Mouse (Mus musculus) activated CD4-positive, CD25-positive, alpha-beta regulatory T cell, adult 4 months (primary cell): ENCODE results near the gene 1700092M07Rik. TPM values are rescaled to one million over a fixed set of nuclear protein-coding genes. Genes with fewer than 3 reads are reported as not detected.

Experiments used
- ATAC-seq: one replicate; pipeline ENCODE4 v1.8.0; 2017
- polyA plus RNA-seq, 2 experiments: library from polyadenylated mRNA; unstranded; fragments of 100-300 nt; shearing (Covaris generic); gene quantifications; one replicate each; pipeline ENCODE4 v1.2.1; 2017

1700092M07Rik gene
- not detected for polyA plus RNA-seq

- ATAC-seq: no peak
Observed at GRCm38 (mm10) chr19:8740603-8741002, at the start of gene 1700092M07Rik. 1700092M07Rik (plus strand) TSS chr19:8740718.

- ATAC-seq: no peak
Observed at GRCm38 (mm10) chr19:8691871-8692539, 48.5 kb upstream of the 1700092M07Rik start.

GRCm38 (mm10) chr19:8692740-8693139 is 47.8 kb upstream of the 1700092M07Rik start:
- no peak for ATAC-seq

- ATAC-seq: peak; percentile 40
Observed at GRCm38 (mm10) chr19:8695330-8695729, 45.2 kb upstream of the 1700092M07Rik start.

- no peak for ATAC-seq
Observed at GRCm38 (mm10) chr19:8699652-8700051, 40.9 kb upstream of the 1700092M07Rik start.

GRCm38 (mm10) chr19:8702458-8702857 is 38.1 kb upstream of the 1700092M07Rik start:
- ATAC-seq: no peak

DNA sequence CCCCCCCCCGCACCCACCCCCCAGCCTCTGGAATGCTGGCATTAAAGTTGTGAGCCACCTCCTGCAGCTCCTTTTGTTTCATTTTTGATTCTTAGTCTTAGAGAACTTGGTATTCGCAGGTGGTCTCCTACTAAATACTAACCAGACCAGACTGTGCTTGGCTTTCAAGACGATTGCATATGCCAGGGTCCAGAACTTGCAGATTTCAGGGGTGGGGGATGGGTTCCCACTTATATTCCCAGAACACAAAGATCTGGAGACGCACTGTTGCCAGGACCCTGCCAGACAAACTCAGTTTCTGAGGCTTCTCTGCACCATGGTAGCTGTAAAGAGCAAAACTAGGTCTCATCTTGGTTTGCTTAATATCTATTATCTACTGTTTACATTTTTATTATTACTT is 36.9 kb upstream of the 1700092M07Rik start:
- no peak for ATAC-seq

GRCm38 (mm10) chr19:8705026-8705708 is 35.4 kb upstream of the 1700092M07Rik start:
- no peak for ATAC-seq

- no peak for ATAC-seq
Observed at GRCm38 (mm10) chr19:8706132-8706667, 34.3 kb upstream of the 1700092M07Rik start.

DNA sequence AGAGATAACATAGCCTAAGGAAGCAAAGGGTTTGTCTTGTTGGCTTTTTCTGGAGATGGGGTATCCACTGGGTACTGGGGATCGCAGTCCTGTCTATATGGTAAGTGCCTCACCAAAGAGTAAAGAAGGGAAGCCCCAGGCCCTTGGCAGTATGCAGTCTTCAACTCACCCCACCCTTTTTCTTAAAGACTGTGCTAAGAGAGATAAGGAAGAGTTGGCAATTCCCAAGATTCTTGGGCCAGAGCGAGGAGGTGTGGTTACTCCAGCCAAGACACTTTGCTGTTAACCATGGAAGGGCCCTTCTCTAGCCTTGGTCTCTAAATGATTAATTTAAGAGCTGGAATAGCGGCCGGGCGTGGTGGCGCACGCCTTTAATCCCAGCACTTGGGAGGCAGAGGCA is 33.6 kb upstream of the 1700092M07Rik start:
- ATAC-seq: no peak

DNA sequence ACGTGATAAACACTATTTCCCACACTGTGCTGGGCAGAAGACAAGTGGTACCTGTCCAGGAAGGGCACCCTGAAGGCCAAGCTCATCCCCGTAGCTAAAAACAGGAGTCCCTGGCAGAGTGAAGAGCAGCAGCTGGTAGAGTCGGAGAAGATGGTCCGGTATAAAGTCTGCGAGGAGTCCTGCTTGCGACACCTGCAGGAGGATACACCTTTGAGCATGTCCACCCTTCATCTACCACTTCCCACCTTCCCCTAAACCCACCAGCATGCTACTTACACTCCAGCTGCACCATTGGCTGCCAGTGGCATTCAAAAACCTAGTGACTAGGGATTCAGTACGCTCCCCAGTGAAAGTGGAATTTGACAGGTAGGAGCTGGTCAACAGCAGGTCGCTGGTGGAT is 31.6 kb upstream of the 1700092M07Rik start:
- no peak for ATAC-seq

DNA sequence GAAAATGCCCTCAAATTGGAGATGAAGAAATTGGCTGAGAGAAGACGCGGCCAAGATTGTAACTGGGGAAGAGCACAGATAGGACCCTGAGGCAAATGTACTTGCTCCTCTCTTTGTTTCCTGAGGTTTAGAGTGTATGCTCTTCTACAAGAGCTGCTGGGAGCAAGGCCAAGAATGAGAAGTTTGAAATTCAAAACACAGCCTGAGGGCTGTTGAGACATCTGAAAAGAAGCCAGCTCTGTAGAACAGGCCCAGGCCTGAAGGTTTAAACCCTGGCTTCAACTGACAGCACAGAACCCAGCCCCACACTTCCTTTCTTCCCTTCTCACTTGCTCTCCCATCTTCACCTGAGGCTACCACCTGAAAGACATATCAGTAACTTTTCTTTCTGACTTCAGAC is 30.5 kb upstream of the 1700092M07Rik start:
- ATAC-seq: no peak

DNA sequence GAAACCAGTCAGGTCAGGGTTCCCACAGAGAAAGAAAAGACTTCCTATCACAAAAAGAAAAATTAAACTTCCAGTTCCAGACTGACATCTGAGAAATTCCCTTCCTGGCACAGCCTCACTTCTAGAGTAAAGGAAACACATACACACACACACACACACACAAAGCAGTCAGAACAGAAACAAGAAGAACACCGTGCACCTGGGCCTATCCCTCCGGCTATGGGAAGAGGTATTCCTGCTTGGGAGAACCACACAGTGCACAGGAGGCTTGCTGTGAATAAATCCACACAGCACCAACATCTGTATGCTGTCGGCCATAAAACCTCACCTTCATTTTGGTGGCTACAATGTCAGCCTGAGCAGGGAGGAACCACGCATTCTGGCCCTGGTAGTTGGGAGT is 29.0 kb upstream of the 1700092M07Rik start:
- ATAC-seq: no peak

DNA sequence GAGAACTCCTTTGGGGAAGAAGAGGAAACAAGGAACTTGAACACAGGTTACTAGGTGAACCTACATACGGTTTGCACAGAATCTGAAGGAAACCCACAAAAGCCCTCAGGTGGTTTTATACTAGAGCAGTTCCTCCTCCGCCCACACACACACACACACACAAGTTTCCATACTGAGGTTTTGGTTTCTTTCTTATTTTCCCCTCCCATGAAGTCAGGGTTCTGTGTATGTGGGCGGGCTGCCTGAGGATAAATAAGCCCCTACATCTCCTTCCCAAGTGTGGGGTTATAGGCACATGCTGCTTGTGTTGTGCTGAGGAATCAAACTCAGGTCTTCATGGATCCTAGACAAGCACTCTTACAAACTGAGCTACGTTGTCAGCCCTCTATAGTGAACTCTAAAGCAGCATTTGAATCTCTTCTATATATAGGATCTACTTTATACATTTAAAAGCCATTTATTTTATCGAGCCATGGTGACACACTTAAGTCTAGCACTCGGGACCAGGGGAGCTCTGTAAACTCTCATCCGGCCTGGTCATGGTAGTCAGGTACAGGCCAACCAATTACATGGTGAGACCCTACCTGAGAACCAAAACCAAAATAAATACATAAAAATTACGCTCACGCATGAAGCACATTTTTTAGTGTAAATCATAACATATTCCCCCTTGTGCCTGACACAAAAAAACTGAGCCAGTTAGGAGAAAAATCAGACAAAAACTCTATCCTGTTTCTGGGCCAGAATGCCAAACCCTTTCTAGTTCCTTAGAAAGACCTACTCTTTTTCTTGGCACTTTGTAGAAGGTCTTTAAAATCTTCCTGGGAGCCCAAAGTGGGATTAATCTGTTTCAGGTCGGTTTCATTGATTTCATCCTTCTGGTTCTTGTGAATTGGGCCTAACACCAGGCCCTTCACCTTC is 28.3 kb upstream of the 1700092M07Rik start:
- peak; percentile 56 for ATAC-seq

DNA sequence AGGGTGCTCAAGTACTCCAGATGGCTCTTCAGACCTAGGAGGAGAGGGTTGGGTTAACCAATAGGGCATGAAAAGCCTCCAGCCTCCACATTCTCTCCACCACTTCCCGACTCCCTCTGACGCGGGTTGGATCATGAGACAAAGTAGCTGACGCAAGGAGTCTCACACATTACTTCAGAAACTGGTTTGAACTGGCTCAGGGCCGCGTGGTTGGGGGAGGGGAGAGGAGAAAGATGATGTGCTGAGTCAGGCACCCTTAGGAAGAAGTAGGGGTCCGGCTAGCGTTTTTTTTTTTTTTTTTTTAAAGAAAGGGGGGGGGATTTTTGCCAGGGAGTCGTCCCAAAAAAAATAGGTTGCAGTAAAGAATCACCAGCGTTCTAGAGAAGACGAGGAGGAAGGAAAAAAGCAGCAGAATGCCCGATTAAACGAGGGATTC is 27.6 kb upstream of the 1700092M07Rik start:
- ATAC-seq: peak; percentile 52

- peak; percentile 63 for ATAC-seq
Observed at GRCm38 (mm10) chr19:8713306-8713996, 27.1 kb upstream of the 1700092M07Rik start.

GRCm38 (mm10) chr19:8713997-8714652 is 26.4 kb upstream of the 1700092M07Rik start:
- ATAC-seq: no peak

GRCm38 (mm10) chr19:8714653-8715481 is 25.7 kb upstream of the 1700092M07Rik start:
- no peak for ATAC-seq

DNA sequence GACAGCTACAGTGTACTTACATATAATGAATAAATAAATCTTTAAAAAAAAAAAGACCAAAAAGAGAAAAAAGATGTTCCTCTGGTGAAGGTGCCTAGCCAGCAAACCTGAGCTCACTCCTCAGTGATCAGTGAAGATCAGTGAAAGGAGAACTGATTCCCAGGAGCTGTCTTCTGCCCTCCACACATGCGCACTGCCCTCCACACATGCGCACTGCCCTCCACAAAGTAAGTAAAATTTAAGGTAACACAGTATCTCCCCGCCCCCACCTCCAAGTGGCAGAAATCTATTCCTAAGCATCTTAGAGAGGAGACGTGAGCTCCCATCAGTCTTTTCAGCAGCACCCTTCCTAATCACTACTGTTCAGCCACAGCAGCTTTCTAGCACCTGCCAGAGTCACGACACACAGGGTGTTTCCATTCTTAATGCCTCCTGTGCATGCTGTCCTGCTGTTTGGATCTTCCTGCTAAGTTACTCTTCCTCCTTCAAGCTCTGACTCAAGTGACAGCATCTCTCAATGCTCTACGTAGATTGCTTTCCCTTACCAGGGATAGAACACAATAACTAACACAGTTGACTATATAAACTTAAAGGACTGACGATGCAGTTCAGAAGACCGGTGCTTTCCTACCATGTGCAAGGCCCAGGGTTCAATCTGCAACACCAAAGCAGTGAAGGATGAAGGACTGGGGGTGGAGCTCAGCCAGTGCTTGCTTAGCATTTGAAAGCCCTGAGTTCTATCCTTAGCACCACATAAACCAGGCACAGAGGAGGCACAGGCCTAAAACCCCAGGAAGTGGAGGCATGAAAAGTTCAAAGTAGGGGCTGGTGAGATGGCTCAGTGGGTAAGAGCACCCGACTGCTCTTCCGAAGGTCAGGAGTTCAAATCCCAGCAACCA is 24.4 kb upstream of the 1700092M07Rik start:
- no peak for ATAC-seq
